Mouse (Mus musculus) G1E (cell line): ENCODE results near the gene Hspa1l.

Experiments
- CTCF ChIP-seq: IDR thresholded peaks from 2 replicates; pipeline ENCODE4 v1.5.1; 2012; ENCODE audit warnings: low read depth, low read length, inconsistent platforms, mixed read lengths
- GATA1 ChIP-seq: IDR thresholded peaks from 2 replicates; pipeline ENCODE4 v1.6.1; 2012; ENCODE audit warnings: borderline replicate concordance, low read length, inconsistent platforms, mixed read lengths
- GATA2 ChIP-seq: IDR thresholded peaks from 2 replicates; pipeline ENCODE4 v1.6.1; 2012; ENCODE audit warnings: low read depth, low read length, inconsistent platforms, borderline replicate concordance
- POLR2AphosphoS5 ChIP-seq: IDR thresholded peaks from 2 replicates; pipeline ENCODE4 v1.6.1; 2012; ENCODE audit warnings: low read depth, low read length, inconsistent platforms; ENCODE audit not compliant: insufficient replicate concordance
- TAL1 ChIP-seq: conservative IDR thresholded peaks from 2 replicates; pipeline ENCODE4 v1.6.1; 2012; ENCODE audit warnings: low read depth, low read length, inconsistent platforms, mixed read lengths

- TF ChIP-seq CTCF (no peak), TAL1 (no peak), GATA2 (no peak), GATA1 (no peak), POLR2AphosphoS5 (no peak)
These were observed 50.1 kb downstream of the Hspa1l start for GRCm38 (mm10) chr17:35022541-35023060.
